22 mouse cellular contexts compared by ENCODE assay signal in the genomic region with DNA sequence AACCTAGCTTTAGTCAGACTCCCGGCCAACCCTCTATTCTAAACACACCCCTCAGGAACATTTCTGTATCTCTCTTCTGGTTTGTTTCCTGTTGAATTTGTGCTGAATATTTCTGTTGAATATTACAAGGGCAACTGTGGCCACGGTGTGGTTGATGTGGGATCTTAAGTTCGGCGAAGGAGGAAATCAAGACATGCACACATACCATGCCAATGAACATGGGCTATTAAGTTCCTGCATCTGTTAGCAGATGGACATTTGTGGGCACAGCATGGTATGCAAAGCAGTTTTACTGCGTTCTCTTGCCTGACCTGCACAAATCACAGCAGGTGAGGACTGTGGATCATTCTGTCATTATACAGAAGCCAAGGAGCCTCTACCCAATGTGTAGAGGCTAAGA.
DNase-seq lines count a peak whose midpoint lies in the region; ATAC-seq and TF ChIP-seq lines count a peak whose summit lies in the region.
"Had no signal": no experiment of that assay in that cellular context is flagged by ENCODE, and none has a peak within 500 bp of the region (broad histone marks: within the 10 kb centered on the region; RNA-seq: fewer than 3 reads in every experiment).

No protein-coding gene starts in this region.

- no peaks in the 10 kb centered on the region for H3K4me1 ChIP-seq in midbrain, postnatal 0 days (ENCODE audit: insufficient read depth, low read length)
- H3K4me1 ChIP-seq in midbrain, embryonic 11.5 days (ENCODE audit: control insufficient read depth, insufficient read depth, low read length): no peaks in the 10 kb centered on the region
- no peaks in the 10 kb centered on the region for H3K4me1 ChIP-seq in heart, embryonic 11.5 days (ENCODE audit: control insufficient read depth, insufficient read depth, low read length)
- H3K4me1 ChIP-seq: embryonic facial prominence, embryonic 10.5 days; heart, embryonic 13.5 days; limb, embryonic 15.5 days had no signal

- no peak for ATAC-seq in midbrain, postnatal 0 days (ENCODE audit: low FRiP score)
- no peak for ATAC-seq in midbrain, embryonic 11.5 days (ENCODE audit: low FRiP score)
- no peak for ATAC-seq in heart, embryonic 11.5 days (replicated peaks; ENCODE audit: insufficient number of reproducible peaks, low FRiP score, low TSS enrichment)
- ATAC-seq: forebrain, embryonic 15.5 days; midbrain, embryonic 16.5 days had no signal

- H3K9ac ChIP-seq in midbrain, postnatal 0 days (replicated peaks; ENCODE audit: low read length, poor library complexity, severe bottlenecking): no peak overlapping the region
- no peak overlapping the region for H3K9ac ChIP-seq in midbrain, embryonic 11.5 days (ENCODE audit: low read length)
- H3K9ac ChIP-seq in heart, embryonic 11.5 days (ENCODE audit: low read depth, low read length): no peak overlapping the region
- H3K9ac ChIP-seq: forebrain, embryonic 15.5 days; heart, embryonic 13.5 days; limb, embryonic 15.5 days; liver, embryonic 14.5 days; lung, embryonic 14.5 days had no signal

- no peak overlapping the region for H3K4me3 ChIP-seq in midbrain, postnatal 0 days (ENCODE audit: low read depth, low read length)
- no peak overlapping the region for H3K4me3 ChIP-seq in midbrain, embryonic 11.5 days (ENCODE audit: low read depth, low read length)
- no peak overlapping the region for H3K4me3 ChIP-seq in heart, embryonic 11.5 days (ENCODE audit: low read depth, low read length)
- H3K4me3 ChIP-seq: embryonic facial prominence, embryonic 10.5 days; forebrain, embryonic 15.5 days; heart, embryonic 13.5 days; limb, embryonic 15.5 days had no signal

- no peaks in the 10 kb centered on the region for H3K36me3 ChIP-seq in midbrain, postnatal 0 days (ENCODE audit: insufficient read depth, low read length)
- no peaks in the 10 kb centered on the region for H3K36me3 ChIP-seq in midbrain, embryonic 11.5 days (ENCODE audit: control insufficient read depth, insufficient read depth, low read length)
- no peaks in the 10 kb centered on the region for H3K36me3 ChIP-seq in heart, embryonic 11.5 days (ENCODE audit: control insufficient read depth, insufficient read depth, low read length)
- H3K36me3 ChIP-seq: embryonic facial prominence, embryonic 10.5 days; forebrain, embryonic 15.5 days; heart, embryonic 13.5 days; limb, embryonic 15.5 days had no signal

- H3K9me3 ChIP-seq in midbrain, postnatal 0 days (ENCODE audit: low read length): no peaks in the 10 kb centered on the region
- H3K9me3 ChIP-seq in midbrain, embryonic 11.5 days (ENCODE audit: control insufficient read depth, low read length): no peaks in the 10 kb centered on the region
- no peaks in the 10 kb centered on the region for H3K9me3 ChIP-seq in heart, embryonic 11.5 days (replicated peaks; ENCODE audit: control insufficient read depth, low read length)
- H3K9me3 ChIP-seq: embryonic facial prominence, embryonic 10.5 days; forebrain, embryonic 15.5 days; heart, embryonic 13.5 days; limb, embryonic 15.5 days had no signal

- H3K27ac ChIP-seq in midbrain, postnatal 0 days (ENCODE audit: low read depth, low read length): no peak overlapping the region
- no peak overlapping the region for H3K27ac ChIP-seq in midbrain, embryonic 11.5 days (ENCODE audit: low read depth, low read length)
- H3K27ac ChIP-seq in heart, embryonic 11.5 days (ENCODE audit: low read depth, low read length): no peak overlapping the region
- H3K27ac ChIP-seq: embryonic facial prominence, embryonic 10.5 days; forebrain, embryonic 15.5 days; heart, embryonic 13.5 days; limb, embryonic 15.5 days; liver, embryonic 14.5 days; stomach, postnatal 0 days had no signal

- H3K27me3 ChIP-seq in midbrain, postnatal 0 days (ENCODE audit: insufficient read depth, low read length): no peaks in the 10 kb centered on the region; the same call in 1 of the 2 replicates
- no peaks in the 10 kb centered on the region for H3K27me3 ChIP-seq in midbrain, embryonic 11.5 days (ENCODE audit: control insufficient read depth, insufficient read depth, low read length)
- H3K27me3 ChIP-seq in heart, embryonic 11.5 days (ENCODE audit: control insufficient read depth, insufficient read depth, low read length): no peaks in the 10 kb centered on the region
- H3K27me3 ChIP-seq: forebrain, embryonic 15.5 days; heart, embryonic 13.5 days; limb, embryonic 15.5 days had no signal

- no peak overlapping the region for H3K4me2 ChIP-seq in midbrain, postnatal 0 days (ENCODE audit: low read depth, low read length, poor library complexity, severe bottlenecking)
- no peak overlapping the region for H3K4me2 ChIP-seq in midbrain, embryonic 11.5 days
- H3K4me2 ChIP-seq in heart, embryonic 11.5 days: no peak overlapping the region
- H3K4me2 ChIP-seq: forebrain, embryonic 15.5 days; heart, embryonic 13.5 days; limb, embryonic 15.5 days; lung, embryonic 14.5 days had no signal

- peak; percentile 61 for DNase-seq in midbrain, postnatal 0 days (ENCODE audit: low spot score)
- DNase-seq in midbrain, embryonic 11.5 days (ENCODE audit: low spot score, missing footprints): no peak
- peak; percentile 59 to 67 for DNase-seq in cerebellum, adult 18-20 months
- peak; percentile 78 to 85 for DNase-seq in cerebellum, postnatal 14 days
- DNase-seq in kidney, adult 11 months: no peak
- DNase-seq in layer of hippocampus, adult 9-11 months: no peak
- DNase-seq: adrenal gland, postnatal 36 days; heart, adult 18-20 months; heart, postnatal 36 days; kidney, adult 18-20 months; kidney, postnatal 4 days; lung, embryonic 14.5 days; right cerebral cortex, adult 18-20 months; thymus, adult 2 months had no signal

- TF ChIP-seq CTCF in midbrain, postnatal 0 days (IDR thresholded peaks at IDR 0.05): no peak

- 92% methylated on average over 5 of the region's 5 CpGs for WGBS in midbrain, postnatal 0 days
- WGBS in midbrain, embryonic 11.5 days: 94% methylated on average over 5 of the region's 5 CpGs
- 82% methylated on average over 5 of the region's 5 CpGs for WGBS in heart, embryonic 11.5 days (ENCODE audit: insufficient replicate concordance)

Comparison
In these comparisons a context has a peak if more than half of its experiments do, and no peak if none do; other contexts are left out.
1. DNase-seq: peak in midbrain, postnatal 0 days (single experiment), cerebellum, adult 18-20 months (2 of 2) and cerebellum, postnatal 14 days (2 of 2); none in midbrain, embryonic 11.5 days (single experiment), kidney, adult 11 months (single experiment) and layer of hippocampus, adult 9-11 months (single experiment).